Mouse (Mus musculus) neural tube, embryonic 15.5 days (tissue): ENCODE measurements around the gene 5330417C22Rik. TPM values are rescaled to one million over a fixed set of nuclear protein-coding genes. Genes with fewer than 3 reads are reported as not detected.
A peak's percentile ranks its signal among the peaks of the same experiment; 100 is the strongest.

Experiments
- ATAC-seq: fragments of 200-750 bp; cut with Nextera tagmentation; 2 replicates; pipeline ENCODE4 v1.8.0; 2017; ENCODE audit warnings: mild to moderate bottlenecking, moderate TSS enrichment, moderate library complexity; ENCODE audit not compliant: low FRiP score
- H3K27ac ChIP-seq: fragments of 300-500 bp; sonication (generic); replicated peaks from 2 replicates; pipeline ENCODE4 v1.5.1; 2015; ENCODE audit warnings: mild to moderate bottlenecking, inconsistent platforms
- H3K27me3 ChIP-seq: fragments of 300-500 bp; sonication (generic); replicated peaks from 2 replicates; pipeline ENCODE4 v1.6.1; 2015; ENCODE audit warnings: inconsistent platforms
- H3K36me3 ChIP-seq: fragments of 300-500 bp; sonication (generic); 2 replicates; pipeline ENCODE4 v1.6.1; 2015; ENCODE audit warnings: inconsistent platforms
- H3K4me1 ChIP-seq: fragments of 300-500 bp; sonication (generic); 2 replicates; pipeline ENCODE4 v1.6.1; 2015; ENCODE audit warnings: inconsistent platforms
- H3K4me2 ChIP-seq: fragments of 300-500 bp; sonication (generic); 2 replicates; pipeline ENCODE4 v1.6.1; 2015; ENCODE audit warnings: inconsistent platforms, mild to moderate bottlenecking, moderate library complexity
- H3K4me3 ChIP-seq: fragments of 300-500 bp; sonication (generic); replicated peaks from 2 replicates; pipeline ENCODE4 v1.5.1; 2015; ENCODE audit warnings: mild to moderate bottlenecking, inconsistent platforms
- H3K9ac ChIP-seq: fragments of 300-500 bp; sonication (generic); replicated peaks from 2 replicates; pipeline ENCODE4 v1.6.1; 2015; ENCODE audit warnings: mild to moderate bottlenecking, inconsistent platforms
- H3K9me3 ChIP-seq: fragments of 300-500 bp; sonication (generic); replicated peaks from 2 replicates; pipeline ENCODE4 v1.6.1; 2016; ENCODE audit warnings: inconsistent platforms
- WGBS: fragments of 180-500 bp; shearing (Covaris S2); methylation state at CpG from one replicate; pipeline ENCODE4 v1.1.7; 2015; ENCODE audit warnings: mixed read lengths; 5-methylcytosine and 5-hydroxymethylcytosine counted together
- polyA plus RNA-seq: library from polyadenylated mRNA; unstranded; fragments of >200 nt; fragmentation: Nextera tagmentation; extraction: Ambion mirVana; gene quantifications from 2 replicates; pipeline ENCODE4 v1.2.1, GENCODE M21; 2015

The 5330417C22Rik gene
- polyA plus RNA-seq, 1 experiment from 2014 or later = 12.1 TPM

GRCm38 (mm10) chr3:108489968-108490367 is 46.4 kb downstream of the 5330417C22Rik start:
- WGBS = 47% methylated on average over 3 of the region's 3 CpGs
- no peak for ATAC-seq
- no peak overlapping the region for H3K4me3 ChIP-seq
- no peaks in the 10 kb centered on the region for H3K27me3 ChIP-seq
- H3K4me1 ChIP-seq = peaks cover 4% of the 10 kb centered on the region; the same call in 1 of the 2 replicates
- no peak overlapping the region for H3K4me2 ChIP-seq
- no peak overlapping the region for H3K9ac ChIP-seq
- H3K27ac ChIP-seq = no peak overlapping the region
- no peaks in the 10 kb centered on the region for H3K9me3 ChIP-seq
- H3K36me3 ChIP-seq = no peaks in the 10 kb centered on the region

- 93% methylated on average over 4 of the region's 4 CpGs for WGBS
- no peak for ATAC-seq
- no peak overlapping the region for H3K4me3 ChIP-seq
- H3K36me3 ChIP-seq = no peaks in the 10 kb centered on the region
- H3K9ac ChIP-seq = no peak overlapping the region
- no peak overlapping the region for H3K27ac ChIP-seq
- H3K4me2 ChIP-seq = no peak overlapping the region
- H3K27me3 ChIP-seq = no peaks in the 10 kb centered on the region
- H3K4me1 ChIP-seq = no peaks in the 10 kb centered on the region
- no peaks in the 10 kb centered on the region for H3K9me3 ChIP-seq
These were observed 51.6 kb downstream of the 5330417C22Rik start for GRCm38 (mm10) chr3:108484749-108485148.

- 82% methylated on average over 4 of the region's 4 CpGs for WGBS
- no peaks in the 10 kb centered on the region for H3K27me3 ChIP-seq
- no peak overlapping the region for H3K9ac ChIP-seq
- H3K27ac ChIP-seq = no peak overlapping the region
- no peak overlapping the region for H3K4me2 ChIP-seq
- no peak for ATAC-seq
- H3K36me3 ChIP-seq = no peaks in the 10 kb centered on the region
- H3K4me3 ChIP-seq = no peak overlapping the region
- H3K4me1 ChIP-seq = no peaks in the 10 kb centered on the region
- no peaks in the 10 kb centered on the region for H3K9me3 ChIP-seq
These were observed 57.5 kb downstream of the 5330417C22Rik start for GRCm38 (mm10) chr3:108478800-108479199.

- no peak for ATAC-seq
- Histone ChIP-seq H3K27ac (no peak overlapping the region), H3K4me3 (no peak overlapping the region), H3K4me1 (no peaks in the 10 kb centered on the region), H3K9ac (no peak overlapping the region), H3K27me3 (no peaks in the 10 kb centered on the region), H3K36me3 (no peaks in the 10 kb centered on the region), H3K9me3 (no peaks in the 10 kb centered on the region), H3K4me2 (no peak overlapping the region)
- WGBS = 48% methylated on average over 14 of the region's 14 CpGs
These were observed 59.3 kb downstream of the 5330417C22Rik start for GRCm38 (mm10) chr3:108476761-108477619.

- no peak overlapping the region for H3K27ac ChIP-seq
- H3K4me1 ChIP-seq = no peaks in the 10 kb centered on the region
- ATAC-seq = no peak
- H3K27me3 ChIP-seq = no peaks in the 10 kb centered on the region
- 86% methylated on average over 5 of the region's 5 CpGs for whole genome bisulfite sequencing
- H3K4me2 ChIP-seq = no peak overlapping the region
- H3K4me3 ChIP-seq = no peak overlapping the region
- H3K9ac ChIP-seq = no peak overlapping the region
- H3K36me3 ChIP-seq = no peaks in the 10 kb centered on the region
- H3K9me3 ChIP-seq = no peaks in the 10 kb centered on the region
These were observed 60.8 kb downstream of the 5330417C22Rik start for GRCm38 (mm10) chr3:108475496-108475895.

- Histone ChIP-seq H3K27me3 (no peaks in the 10 kb centered on the region), H3K36me3 (no peaks in the 10 kb centered on the region), H3K9me3 (no peaks in the 10 kb centered on the region), H3K4me1 (no peaks in the 10 kb centered on the region), H3K27ac (no peak overlapping the region), H3K4me2 (no peak overlapping the region), H3K9ac (no peak overlapping the region), H3K4me3 (no peak overlapping the region)
- whole genome bisulfite sequencing = 96% methylated on average over 7 of the region's 7 CpGs
- ATAC-seq = no peak
These were observed 61.4 kb downstream of the 5330417C22Rik start for GRCm38 (mm10) chr3:108474969-108475368.

GRCm38 (mm10) chr3:108467760-108468159 is 68.6 kb downstream of the 5330417C22Rik start:
- ATAC-seq = no peak
- Histone ChIP-seq H3K9me3 (no peaks in the 10 kb centered on the region), H3K4me2 (no peak overlapping the region), H3K9ac (no peak overlapping the region), H3K36me3 (0 out of 2 replicates have a peak, but pooled peaks cover 2% of the 10 kb centered on the region), H3K27me3 (no peaks in the 10 kb centered on the region), H3K27ac (no peak overlapping the region), H3K4me3 (no peak overlapping the region), H3K4me1 (no peaks in the 10 kb centered on the region)
- WGBS = 58% methylated on average over 8 of the region's 8 CpGs

GRCm38 (mm10) chr3:108466425-108466824 is 69.9 kb downstream of the 5330417C22Rik start:
- H3K9ac ChIP-seq = no peak overlapping the region
- ATAC-seq = no peak
- WGBS = 86% methylated on average over 6 of the region's 6 CpGs

GRCm38 (mm10) chr3:108458866-108459265 is 77.5 kb downstream of the 5330417C22Rik start:
- no peak for ATAC-seq
- Histone ChIP-seq H3K36me3 (peaks cover 10% of the 10 kb centered on the region), H3K27me3 (no peaks in the 10 kb centered on the region), H3K4me1 (no peaks in the 10 kb centered on the region), H3K9ac (no peak overlapping the region), H3K9me3 (no peaks in the 10 kb centered on the region), H3K27ac (no peak overlapping the region), H3K4me2 (no peak overlapping the region), H3K4me3 (no peak overlapping the region)
- 39% methylated on average over 10 of the region's 10 CpGs for WGBS

More at GRCm38 (mm10) chr3:108466425-108466824, 69.9 kb downstream of the 5330417C22Rik start:
- no peaks in the 10 kb centered on the region for H3K9me3 ChIP-seq
- H3K4me3 ChIP-seq = no peak overlapping the region
- 0 out of 2 replicates have a peak, but pooled peaks cover 4% of the 10 kb centered on the region for H3K36me3 ChIP-seq
- no peaks in the 10 kb centered on the region for H3K27me3 ChIP-seq
- H3K4me2 ChIP-seq = no peak overlapping the region
- H3K27ac ChIP-seq = no peak overlapping the region
- H3K4me1 ChIP-seq = no peaks in the 10 kb centered on the region

GRCm38 (mm10) chr3:108458380-108458779 is 78.0 kb downstream of the 5330417C22Rik start:
- WGBS = 57% methylated on average over 14 of the region's 14 CpGs
- H3K4me1 ChIP-seq = no peaks in the 10 kb centered on the region
- no peaks in the 10 kb centered on the region for H3K9me3 ChIP-seq
- no peak overlapping the region for H3K9ac ChIP-seq
- H3K27ac ChIP-seq = no peak overlapping the region
- peak overlapping the region; percentile 13; the same call in 1 of the 2 replicates for H3K4me2 ChIP-seq
- no peaks in the 10 kb centered on the region for H3K27me3 ChIP-seq
- H3K4me3 ChIP-seq = no peak overlapping the region
- no peak for ATAC-seq
- H3K36me3 ChIP-seq = peaks cover 10% of the 10 kb centered on the region

GRCm38 (mm10) chr3:108454172-108454571 is 82.2 kb downstream of the 5330417C22Rik start:
- no peak for ATAC-seq
- Histone ChIP-seq H3K27me3 (no peaks in the 10 kb centered on the region), H3K4me3 (no peak overlapping the region), H3K27ac (no peak overlapping the region), H3K9me3 (no peaks in the 10 kb centered on the region), H3K9ac (no peak overlapping the region), H3K4me2 (no peak overlapping the region), H3K4me1 (no peaks in the 10 kb centered on the region), H3K36me3 (no peaks in the 10 kb centered on the region)
- 88% methylated on average over 1 of the region's 1 CpGs for WGBS

- no peak for ATAC-seq
- Histone ChIP-seq H3K4me2 (no peak overlapping the region), H3K36me3 (no peaks in the 10 kb centered on the region), H3K27me3 (no peaks in the 10 kb centered on the region), H3K9ac (no peak overlapping the region), H3K4me1 (no peaks in the 10 kb centered on the region), H3K9me3 (no peaks in the 10 kb centered on the region), H3K27ac (no peak overlapping the region), H3K4me3 (no peak overlapping the region)
- WGBS = 92% methylated on average over 2 of the region's 2 CpGs
These were observed 84.4 kb downstream of the 5330417C22Rik start for GRCm38 (mm10) chr3:108451969-108452368.
